Mouse (Mus musculus): Measurements from ENCODE around the gene Prss33. TPM values are rescaled to one million over a fixed set of nuclear protein-coding genes. Genes with fewer than 3 reads are reported as not detected.
A peak's percentile ranks its signal among the peaks of the same experiment; 100 is the strongest.
"Not testable (repeated sequence)": the region's sequence is repeated elsewhere in the genome, so short reads cannot be mapped to it uniquely, and the experiment has no call there.

Prss33 gene
- total RNA-seq (2021), result not detected

GRCm38 (mm10) chr17:23836006-23836575, at the start of gene Prss33:
TSS of gene Prss33 (minus strand) at chr17:23836056.
- intact Hi-C loops (cut with DNase I), result no loop called here
- no peak for DNase-seq

DNA sequence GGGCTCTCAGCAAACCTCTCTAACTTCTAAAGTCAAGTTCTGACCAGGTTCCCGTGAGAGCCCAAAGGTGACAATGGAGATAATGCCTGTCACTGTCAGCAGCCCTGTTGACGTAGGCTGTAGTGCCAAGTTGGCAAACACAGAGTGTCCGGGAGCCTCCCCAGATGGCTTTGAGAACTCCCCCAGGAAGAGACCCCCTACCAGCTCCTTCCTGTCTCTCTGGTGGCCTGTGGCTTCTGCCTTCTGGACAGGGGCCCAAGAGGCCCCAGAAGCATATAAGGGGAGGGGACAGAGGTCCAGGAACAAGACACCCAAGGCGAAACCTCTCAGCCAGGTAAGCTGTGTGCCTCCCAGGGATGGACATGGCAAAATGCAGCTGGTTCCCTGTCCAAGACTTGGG, 44.7 kb upstream of the Prss33 start, which contains the start of the genes Dcpp1 and Dcpp2:
TSS of gene Dcpp1 (plus strand) at position 301 of the 400 bp plus-strand sequence.
TSS of gene Dcpp2 (plus strand) at position 305 of the 400 bp plus-strand sequence.
- intact Hi-C loops (cut with DNase I); DNase-seq: not testable (repeated sequence)

- intact Hi-C loops (cut with DNase I), result no loop called here
- no peak for DNase-seq
These were observed 41.3 kb upstream of the Prss33 start for GRCm38 (mm10) chr17:23877166-23877565.

DNA sequence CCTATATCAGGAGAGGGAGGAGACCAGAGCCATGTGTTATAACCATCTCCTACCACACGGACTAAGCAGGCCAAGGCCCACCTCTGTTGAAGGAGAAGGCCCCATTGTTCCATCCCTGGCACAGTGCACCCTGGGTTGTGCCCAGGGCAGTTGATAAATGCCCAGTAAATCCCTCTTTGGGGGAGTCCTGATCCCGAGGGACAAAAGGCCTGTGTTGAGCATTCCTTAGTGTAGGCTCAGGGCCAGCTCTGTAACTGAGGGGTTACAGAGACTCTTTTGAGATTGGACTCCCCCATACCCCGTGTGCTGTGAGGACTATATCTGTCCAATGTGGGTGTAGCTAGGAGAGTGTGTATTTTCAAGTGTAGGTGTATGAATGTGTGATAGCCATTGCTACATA, 40.9 kb upstream of the Prss33 start:
- no peak for DNase-seq
- intact Hi-C loops (cut with DNase I), result no loop called here

DNA sequence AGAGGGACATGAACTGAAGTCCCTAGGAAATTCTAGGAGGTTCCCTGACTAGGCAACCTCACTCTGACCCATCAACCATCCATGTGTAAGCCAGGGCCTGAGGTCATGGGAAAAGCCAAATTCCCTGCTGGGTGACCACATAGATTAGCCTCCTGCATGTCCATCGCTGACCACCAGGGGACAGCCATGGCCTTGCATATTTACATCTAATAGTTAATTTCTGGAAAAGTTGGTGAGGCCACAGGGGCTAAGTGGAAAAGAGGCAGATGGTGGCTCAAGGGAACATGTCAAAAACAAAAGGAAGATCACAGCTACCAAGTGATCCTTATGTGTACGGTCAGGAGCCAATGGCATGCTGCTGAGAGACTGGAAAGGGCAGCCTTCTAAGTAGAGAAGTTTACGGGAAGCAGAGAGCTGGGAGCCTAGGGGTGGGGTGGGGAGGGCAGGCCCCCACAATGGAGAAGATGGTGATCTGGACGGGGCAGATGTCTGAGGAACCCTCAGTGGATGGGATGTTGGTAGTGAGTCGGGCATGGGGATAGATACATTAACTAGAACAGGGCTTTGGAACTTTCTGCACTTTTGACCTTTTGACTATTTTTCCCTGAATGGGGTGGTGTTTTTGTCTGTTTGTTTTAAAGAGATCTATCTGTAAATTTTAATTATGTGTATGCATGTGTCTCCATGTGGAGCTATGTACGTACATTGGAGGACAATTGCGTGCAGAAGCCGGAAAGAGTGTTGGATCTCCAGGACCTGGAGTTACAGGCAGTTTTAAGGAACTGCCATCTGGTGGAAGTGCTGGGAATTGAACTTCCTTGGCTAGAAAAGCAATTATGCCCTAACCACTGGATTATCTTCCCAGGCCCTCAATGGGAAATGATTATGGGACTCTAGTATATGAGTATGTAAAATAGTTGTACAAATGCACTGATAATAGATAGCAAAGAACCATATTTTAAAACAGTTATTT, 38.3 kb upstream of the Prss33 start:
- intact Hi-C loops (cut with DNase I), result loop anchor here (1.0 to 5.0 kb wide), 3 partner anchors 86 to 125 kb away; partner anchors contain the start of gene Flywch1

GRCm38 (mm10) chr17:23868513-23868912, 32.7 kb upstream of the Prss33 start:
- no peak for DNase-seq
- intact Hi-C loops (cut with DNase I), result no loop called here

More for the DNA sequence above, 38.3 kb upstream of the Prss33 start:
- DNase-seq, result peak; percentile 38 to 51

DNA sequence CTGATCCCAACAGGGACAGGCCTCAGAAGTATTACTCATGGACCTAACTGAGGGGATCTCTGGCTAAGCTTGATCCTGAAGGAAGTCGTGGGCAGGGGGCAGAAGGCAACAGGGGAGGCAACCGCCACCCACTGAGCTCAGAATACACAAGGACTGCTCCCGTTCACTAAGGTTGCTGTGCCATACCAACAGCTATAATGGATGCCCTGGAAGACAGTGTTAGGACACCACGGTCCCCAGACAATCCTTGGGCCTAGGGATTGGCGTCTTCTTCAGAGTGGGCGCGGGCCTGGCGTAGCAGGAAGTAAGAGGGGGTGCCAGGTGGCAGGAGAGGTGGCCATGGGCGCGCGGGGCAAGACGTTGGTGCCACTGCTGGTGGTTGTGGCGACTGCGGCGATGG, 31.9 kb upstream of the Prss33 start, which contains the start of gene Prss21:
TSS of gene Prss21 (plus strand) at position 301 of the 400 bp plus-strand sequence.
- intact Hi-C loops (cut with DNase I), result no loop called here

GRCm38 (mm10) chr17:23862926-23863325, 27.1 kb upstream of the Prss33 start:
- no peak for DNase-seq
- intact Hi-C loops (cut with DNase I), result no loop called here

More for the DNA sequence above, 31.9 kb upstream of the Prss33 start, which contains the start of gene Prss21:
- DNase-seq, result no peak

DNA sequence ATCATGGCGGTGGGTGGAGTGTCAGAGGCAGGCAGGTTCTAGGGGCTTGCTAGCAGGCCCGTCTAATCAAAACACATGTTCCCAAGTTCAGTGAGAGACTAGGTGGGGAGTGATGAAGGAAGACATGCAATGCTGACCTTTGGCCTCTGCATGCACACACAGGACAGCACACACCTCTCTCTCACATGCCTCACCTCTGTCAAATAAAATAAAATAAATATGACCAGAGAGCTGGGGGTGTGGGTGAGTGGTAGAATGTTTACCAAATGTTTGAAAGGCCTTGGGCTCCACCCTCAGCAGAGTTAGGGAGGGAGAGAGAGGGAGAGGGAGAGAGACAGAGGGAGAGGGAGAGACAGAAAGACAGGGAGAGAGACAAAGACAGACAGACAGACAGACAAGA, 22.1 kb upstream of the Prss33 start:
- intact Hi-C loops (cut with DNase I), result no loop called here
- DNase-seq, result no peak

GRCm38 (mm10) chr17:23857193-23857592, 21.3 kb upstream of the Prss33 start:
- no peak for DNase-seq

DNA sequence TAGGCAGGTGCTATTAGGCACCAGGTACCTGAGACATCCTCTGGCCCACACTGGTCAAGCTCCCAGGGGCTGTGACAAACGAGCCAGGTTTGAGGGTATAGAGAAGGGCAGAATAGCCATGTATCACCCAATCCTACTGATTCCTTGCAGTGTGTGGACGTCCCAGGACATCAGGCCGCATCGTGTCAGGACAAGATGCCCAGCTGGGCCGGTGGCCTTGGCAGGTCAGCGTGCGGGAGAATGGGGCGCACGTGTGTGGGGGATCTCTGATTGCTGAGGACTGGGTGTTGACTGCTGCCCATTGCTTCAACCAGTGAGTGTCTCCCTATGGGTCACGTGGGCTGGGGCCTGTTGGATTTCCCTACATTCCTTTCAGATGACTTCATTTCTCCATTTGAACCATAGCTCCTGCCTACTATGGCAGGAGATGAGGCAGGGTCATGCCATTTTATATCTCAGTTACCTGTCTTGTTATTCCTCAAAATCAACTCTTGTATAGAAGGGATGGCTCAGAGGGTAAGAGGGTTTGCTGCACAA, 18.4 kb upstream of the Prss33 start:
- intact Hi-C loops (cut with DNase I), result no loop called here
- DNase-seq, result no peak

More at GRCm38 (mm10) chr17:23857193-23857592, 21.3 kb upstream of the Prss33 start:
- intact Hi-C loops (cut with DNase I), result no loop called here

GRCm38 (mm10) chr17:23853292-23853691, 17.4 kb upstream of the Prss33 start:
- intact Hi-C loops (cut with DNase I), result no loop called here
- peak in 1 of 2 experiments; percentile 51 for DNase-seq

- intact Hi-C loops (cut with DNase I), result loop anchor here (1.0 to 2.0 kb wide), 3 partner anchors 76 to 109 kb away; no protein-coding TSS in a partner anchor
- DNase-seq, result peak; percentile 46 to 74
These were observed 15.2 kb upstream of the Prss33 start for GRCm38 (mm10) chr17:23850853-23851749.

GRCm38 (mm10) chr17:23850028-23850427, 14.2 kb upstream of the Prss33 start:
- no peak for DNase-seq
- intact Hi-C loops (cut with DNase I), result loop anchor here (2.0 kb wide), 2 partner anchors 75 to 101 kb away; no protein-coding TSS in a partner anchor

DNA sequence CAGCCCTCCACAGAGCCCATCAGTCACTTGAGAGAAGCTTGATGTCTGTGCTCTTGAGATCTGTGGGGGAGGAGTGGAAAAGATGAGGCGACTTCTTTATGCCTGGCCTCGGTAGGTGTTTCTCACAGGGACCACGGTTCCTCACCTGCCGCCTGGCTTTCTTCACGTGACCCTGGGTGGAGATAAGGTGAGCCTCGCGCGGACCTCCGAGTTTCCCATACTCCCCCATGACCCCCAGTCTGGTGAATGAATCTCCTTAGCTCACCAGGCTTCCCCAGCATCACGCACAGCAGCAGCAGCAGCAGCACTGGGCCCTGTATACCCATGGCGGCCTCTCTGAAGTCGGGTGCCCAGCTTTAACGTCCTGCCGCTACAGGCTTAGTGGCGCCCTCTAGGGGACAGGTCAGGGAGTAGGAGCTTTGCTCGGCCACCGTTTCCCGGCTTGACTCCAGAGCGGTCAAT, 8.0 kb upstream of the Prss33 start, which contains the start of the genes Prss32 and Prss41:
TSS of gene Prss32 (plus strand) at position 44 of the 462 bp plus-strand sequence.
TSS of gene Prss41 (minus strand) at position 361 of the 462 bp plus-strand sequence.
- intact Hi-C loops (cut with DNase I), result loop anchor here (2.0 kb wide), 1 partner anchor 69 kb away; no protein-coding TSS in a partner anchor
- DNase-seq, result peak in 1 of 2 experiments; percentile 61

DNA sequence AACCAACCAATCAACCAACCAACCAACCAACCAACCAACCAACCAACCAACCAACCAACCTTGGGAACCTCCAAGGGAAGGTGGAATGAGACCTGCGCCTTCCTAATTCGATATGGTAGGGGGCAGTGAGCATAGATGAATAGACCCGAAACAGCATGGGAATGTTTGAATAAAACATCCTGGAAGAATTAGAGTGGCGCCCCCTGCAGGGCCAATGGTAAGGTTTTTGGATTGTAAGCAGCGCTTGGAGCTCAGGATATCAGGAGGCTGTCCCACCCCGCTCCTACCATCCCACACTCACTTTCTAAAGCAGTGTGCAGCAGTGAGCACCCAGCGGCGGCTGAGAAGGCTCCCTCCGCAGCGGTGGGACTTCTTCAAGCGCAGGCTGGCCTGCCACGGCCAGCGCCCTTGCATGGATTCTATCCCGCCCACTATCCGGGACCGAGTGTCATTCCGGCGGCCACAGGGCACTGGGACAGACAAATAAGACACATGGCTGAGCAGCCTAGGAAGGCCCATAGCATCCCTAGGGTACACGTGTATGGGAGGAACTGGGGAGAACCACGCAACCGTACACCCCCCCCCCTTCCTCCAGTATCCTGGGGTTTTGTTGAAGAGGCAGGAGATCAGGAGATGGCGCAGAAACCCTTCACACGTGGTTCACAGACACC, 7.4 kb upstream of the Prss33 start:
- intact Hi-C loops (cut with DNase I), result loop anchor here (2.0 kb wide), 1 partner anchor 68 kb away; no protein-coding TSS in a partner anchor
- DNase-seq, result no peak

GRCm38 (mm10) chr17:23841145-23841544, 5.3 kb upstream of the Prss33 start:
- intact Hi-C loops (cut with DNase I), result no loop called here
- peak; percentile 51 to 64 for DNase-seq

- DNase-seq, result no peak
- intact Hi-C loops (cut with DNase I), result no loop called here
These were observed 4.7 kb downstream of the Prss33 start for GRCm38 (mm10) chr17:23831201-23831600.
